Mouse (Mus musculus) cortical plate, adult 2 months (tissue): ENCODE results near the gene Msh4.

Source experiments
- CTCF ChIP-seq: fragments of 200-500 bp; IDR thresholded peaks from 2 replicates; pipeline ENCODE4 v1.5.1; 2011; ENCODE audit warnings: mild to moderate bottlenecking, control low read depth, low read length; ENCODE audit not compliant: insufficient read depth; ENCODE audit errors: extremely low read depth
- POLR2A ChIP-seq: fragments of 200-500 bp; IDR thresholded peaks from 2 replicates; pipeline ENCODE4 v1.6.1; 2011; ENCODE audit warnings: mild to moderate bottlenecking, low read length, control low read depth; ENCODE audit not compliant: insufficient read depth; ENCODE audit errors: extremely low read depth

- no peak for TF ChIP-seq CTCF
- no peak for TF ChIP-seq POLR2A
These were observed 16.7 kb downstream of the Msh4 start for GRCm38 (mm10) chr3:153889188-153889781.
